Mouse (Mus musculus): Measurements from ENCODE around the gene Dok7.

Dok7 gene

GRCm38 (mm10) chr5:35056604-35057432 is at the start of gene Dok7:
TSS of gene Dok7 (plus strand) at chr5:35056766.
- in situ Hi-C loops (cut with MboI, MseI) = no loop called here

GRCm38 (mm10) chr5:35009163-35009562 is 47.4 kb upstream of the Dok7 start:
- in situ Hi-C loops (cut with MboI, MseI) = no loop called here

GRCm38 (mm10) chr5:35010656-35011055 is 45.9 kb upstream of the Dok7 start:
- in situ Hi-C loops (cut with MboI, MseI) = no loop called here

GRCm38 (mm10) chr5:35011156-35011923 is 45.2 kb upstream of the Dok7 start:
- in situ Hi-C loops (cut with MboI, MseI) = no loop called here

GRCm38 (mm10) chr5:35014036-35014435 is 42.5 kb upstream of the Dok7 start:
- in situ Hi-C loops (cut with MboI, MseI) = no loop called here

GRCm38 (mm10) chr5:35019673-35020300 is 36.8 kb upstream of the Dok7 start:
- in situ Hi-C loops (cut with MboI, MseI) = no loop called here

GRCm38 (mm10) chr5:35020410-35021241 is 35.9 kb upstream of the Dok7 start:
- in situ Hi-C loops (cut with MboI, MseI) = no loop called here

- in situ Hi-C loops (cut with MboI, MseI) = no loop called here
Measured at GRCm38 (mm10) chr5:35024975-35025374, 31.6 kb upstream of the Dok7 start.

GRCm38 (mm10) chr5:35029303-35029702 is 27.3 kb upstream of the Dok7 start:
- in situ Hi-C loops (cut with MboI, MseI) = no loop called here

GRCm38 (mm10) chr5:35029755-35030154 is 26.8 kb upstream of the Dok7 start:
- in situ Hi-C loops (cut with MboI, MseI) = loop anchor here (10.0 kb wide), 1 partner anchor 325 kb away; no protein-coding TSS in a partner anchor

GRCm38 (mm10) chr5:35033068-35033467 is 23.5 kb upstream of the Dok7 start:
- in situ Hi-C loops (cut with MboI, MseI) = loop anchor here (10.0 kb wide), 1 partner anchor 328 kb away; no protein-coding TSS in a partner anchor

- in situ Hi-C loops (cut with MboI, MseI) = loop anchor here (10.0 kb wide), 1 partner anchor 329 kb away; no protein-coding TSS in a partner anchor
Measured at GRCm38 (mm10) chr5:35033619-35034018, 22.9 kb upstream of the Dok7 start.

- in situ Hi-C loops (cut with MboI, MseI) = loop anchor here (10.0 kb wide), 1 partner anchor 330 kb away; no protein-coding TSS in a partner anchor
Measured at GRCm38 (mm10) chr5:35035141-35035540, 21.4 kb upstream of the Dok7 start.

- in situ Hi-C loops (cut with MboI, MseI) = loop anchor here (10.0 kb wide), 1 partner anchor 331 kb away; no protein-coding TSS in a partner anchor
Measured at GRCm38 (mm10) chr5:35035795-35036194, 20.8 kb upstream of the Dok7 start.

GRCm38 (mm10) chr5:35037438-35037837 is 19.1 kb upstream of the Dok7 start:
- in situ Hi-C loops (cut with MboI, MseI) = loop anchor here (10.0 kb wide), 1 partner anchor 333 kb away; no protein-coding TSS in a partner anchor

- in situ Hi-C loops (cut with MboI, MseI) = loop anchor here (5.0 kb wide), 2 partner anchors 54 to 124 kb away; no protein-coding TSS in a partner anchor
Measured at GRCm38 (mm10) chr5:35041268-35041829, 15.2 kb upstream of the Dok7 start, which contains the start of gene Hgfac. TSS of gene Hgfac (plus strand) at chr5:35041509.

GRCm38 (mm10) chr5:35042431-35043109 is 14.0 kb upstream of the Dok7 start:
- in situ Hi-C loops (cut with MboI, MseI) = loop anchor here (5.0 kb wide), 2 partner anchors 55 to 125 kb away; no protein-coding TSS in a partner anchor

- in situ Hi-C loops (cut with MboI, MseI) = loop anchor here (5.0 kb wide), 2 partner anchors 56 to 126 kb away; no protein-coding TSS in a partner anchor
Measured at GRCm38 (mm10) chr5:35043110-35043451, 13.5 kb upstream of the Dok7 start.

- in situ Hi-C loops (cut with MboI, MseI) = no loop called here
Measured at GRCm38 (mm10) chr5:35050541-35050940, 6.0 kb upstream of the Dok7 start.

- in situ Hi-C loops (cut with MboI, MseI) = no loop called here
Measured at GRCm38 (mm10) chr5:35054628-35055027, 1.9 kb upstream of the Dok7 start.

Data from regulatory T cell (primary cell).